Mouse (Mus musculus) liver, embryonic 16.5 days (tissue): ENCODE results near the gene Tmem201. TPM values are rescaled to one million over a fixed set of nuclear protein-coding genes. Genes with fewer than 3 reads are reported as not detected.
A peak's percentile ranks its signal among the peaks of the same experiment; 100 is the strongest.
"Not testable (repeated sequence)": the region's sequence is repeated elsewhere in the genome, so short reads cannot be mapped to it uniquely, and the experiment has no call there.

Experiments used
- ATAC-seq: fragments of 200-750 bp; cut with Nextera tagmentation; 2 replicates; pipeline ENCODE4 v1.8.0; 2017; ENCODE audit warnings: low read depth, mild to moderate bottlenecking, moderate number of reproducible peaks, moderate library complexity
- H3K27ac ChIP-seq: fragments of 300-500 bp; sonication (generic); 2 replicates; pipeline ENCODE4 v1.5.1; 2014; ENCODE audit warnings: mild to moderate bottlenecking, low read length
- H3K27me3 ChIP-seq: fragments of 300-500 bp; sonication (generic); 2 replicates; pipeline ENCODE4 v1.6.1; 2014; ENCODE audit warnings: low read depth, low read length, mixed read lengths; ENCODE audit not compliant: control insufficient read depth, insufficient read depth
- H3K36me3 ChIP-seq: fragments of 300-500 bp; sonication (generic); 2 replicates; pipeline ENCODE4 v1.6.1; 2014; ENCODE audit warnings: mild to moderate bottlenecking; ENCODE audit not compliant: control insufficient read depth, insufficient read depth
- H3K4me1 ChIP-seq: fragments of 300-500 bp; sonication (generic); 2 replicates; pipeline ENCODE4 v1.6.1; 2014; ENCODE audit warnings: low read depth, low read length, mixed read lengths; ENCODE audit not compliant: control insufficient read depth
- H3K4me2 ChIP-seq: fragments of 300-500 bp; sonication (generic); 2 replicates; pipeline ENCODE4 v1.6.1; 2014; ENCODE audit warnings: low read depth, low read length, mixed read lengths
- H3K4me3 ChIP-seq: fragments of 300-500 bp; sonication (generic); 2 replicates; pipeline ENCODE4 v1.5.1; 2014; ENCODE audit warnings: low read depth, mild to moderate bottlenecking, low read length
- H3K9ac ChIP-seq: fragments of 300-500 bp; sonication (generic); 2 replicates; pipeline ENCODE4 v1.6.1; 2014; ENCODE audit warnings: low read depth, low read length
- H3K9me3 ChIP-seq: fragments of 300-500 bp; sonication (generic); replicated peaks from 2 replicates; pipeline ENCODE4 v1.6.1; 2016; ENCODE audit warnings: low read length; ENCODE audit not compliant: control insufficient read depth
- WGBS: fragments of 180-500 bp; shearing (Covaris S2); extraction: QIAGEN DNeasy Blood & Tissue Kit; methylation state at CpG from one replicate; pipeline ENCODE4 v1.1.7; 2014; ENCODE audit not compliant: insufficient replicate concordance; 5-methylcytosine and 5-hydroxymethylcytosine counted together
- polyA plus RNA-seq: library from polyadenylated mRNA; unstranded; fragments of >200 nt; fragmentation: Nextera tagmentation; extraction: Ambion mirVana; gene quantifications from 2 replicates; pipeline ENCODE4 v1.2.1, GENCODE M21; 2015

Gene Tmem201
- polyA plus RNA-seq, 1 experiment from 2014 or later, result 6.5 TPM

DNA sequence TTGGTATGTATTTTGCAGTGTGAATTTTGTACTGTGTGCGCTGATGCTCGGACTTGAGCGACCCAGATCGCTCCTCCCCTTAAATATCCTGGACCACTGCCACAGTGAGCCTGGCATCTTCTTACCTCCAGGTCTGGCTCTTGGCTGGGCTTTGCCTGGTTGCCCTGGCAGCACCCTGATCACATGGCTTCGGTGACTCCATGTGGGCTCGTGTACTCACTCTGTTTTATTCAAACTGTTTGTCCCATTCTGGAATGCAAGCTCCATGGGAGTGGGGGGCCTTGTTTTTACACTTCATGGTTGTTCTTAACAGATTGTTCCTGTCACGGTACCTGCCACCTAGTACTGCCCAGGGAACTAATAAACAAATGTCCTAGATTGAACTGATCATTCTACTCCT is 37.5 kb upstream of the Tmem201 start:
- no peak for ATAC-seq
- Histone ChIP-seq H3K9ac (no peak overlapping the region), H3K4me1 (peaks cover 21% of the 10 kb centered on the region), H3K27me3 (peaks cover 3% of the 10 kb centered on the region), H3K27ac (no peak overlapping the region), H3K9me3 (no peaks in the 10 kb centered on the region), H3K4me2 (no peak overlapping the region), H3K4me3 (no peak overlapping the region), H3K36me3 (no peaks in the 10 kb centered on the region)
- 57% methylated on average over 7 of the region's 7 CpGs for WGBS

DNA sequence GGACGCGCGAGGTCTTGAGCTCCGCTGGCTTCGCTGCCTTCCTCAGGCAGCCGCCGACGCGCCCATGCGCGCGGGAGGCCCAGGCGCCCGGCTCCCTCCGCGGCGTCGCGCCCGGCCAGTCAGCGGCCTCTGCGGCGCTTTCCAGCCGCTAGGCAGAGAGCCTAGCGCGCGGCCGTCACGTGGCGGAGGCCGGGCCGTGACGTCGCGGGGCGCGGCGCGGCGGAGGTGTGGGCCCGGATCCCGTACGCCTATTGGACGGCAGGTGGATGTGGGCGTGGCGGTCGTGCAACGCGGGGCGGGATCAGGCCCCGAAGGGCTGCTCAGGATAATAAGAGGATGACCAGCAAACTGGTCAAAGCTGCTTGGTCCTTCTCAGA is 36.2 kb upstream of the Tmem201 start, which contains the start of gene Slc25a33:
Gene Slc25a33 (minus strand): TSS at position 184 of the 377 bp plus-strand sequence.
- Histone ChIP-seq H3K4me1 (peaks cover 17% of the 10 kb centered on the region), H3K4me3 (peak within 1 kb of the TSS; percentile 69), H3K9me3 (no peaks in the 10 kb centered on the region), H3K4me2 (peak within 1 kb of the TSS; percentile 94), H3K9ac (peak within 1 kb of the TSS; percentile 73), H3K27me3 (peaks cover 3% of the 10 kb centered on the region), H3K27ac (peak within 1 kb of the TSS; percentile 48), H3K36me3 (no peaks in the 10 kb centered on the region)
- peak; percentile 97 for ATAC-seq
- under 1% methylated on average over 51 of the region's 51 CpGs for WGBS

DNA sequence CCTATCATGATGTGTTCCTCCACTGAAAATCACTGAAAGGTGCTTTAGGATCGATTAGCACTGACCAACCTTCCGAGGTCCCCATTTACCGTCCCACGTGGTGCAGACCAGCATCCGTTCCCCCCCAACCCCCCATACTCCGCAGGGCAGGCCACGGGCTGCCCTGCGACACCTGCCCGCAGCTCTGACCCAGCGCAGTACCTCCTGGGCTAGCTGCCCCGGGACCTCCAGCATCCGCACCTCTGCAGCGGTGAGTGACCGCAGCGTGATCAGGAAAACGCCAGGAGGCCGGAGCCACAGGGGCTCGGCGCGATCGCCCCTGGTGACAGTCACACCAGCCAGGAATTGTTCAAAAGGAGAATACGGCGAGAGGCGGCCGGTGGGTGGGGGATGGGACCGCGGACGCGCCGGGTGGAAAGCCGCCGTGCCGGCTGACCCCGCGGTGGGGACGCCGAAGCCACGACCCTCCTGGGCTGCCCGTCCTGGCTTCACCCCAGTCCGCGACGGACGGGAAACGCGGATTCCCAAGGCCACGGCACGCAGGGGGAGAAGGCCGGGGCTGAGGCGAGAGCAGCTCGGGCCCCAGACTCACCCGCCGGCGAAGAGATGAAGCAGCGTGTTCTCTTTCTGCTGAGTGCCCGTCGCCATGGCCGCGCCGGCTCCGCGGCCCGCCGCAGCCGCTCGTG is 35.7 kb upstream of the Tmem201 start:
- Histone ChIP-seq H3K4me2 (peak overlapping the region; percentile 94), H3K27ac (peak overlapping the region; percentile 48), H3K4me1 (peaks cover 17% of the 10 kb centered on the region), H3K4me3 (peak overlapping the region; percentile 69), H3K27me3 (peaks cover 3% of the 10 kb centered on the region), H3K9me3 (no peaks in the 10 kb centered on the region), H3K9ac (peak overlapping the region; percentile 73), H3K36me3 (no peaks in the 10 kb centered on the region)
- ATAC-seq, result peak; percentile 11
- WGBS, result under 1% methylated on average over 65 of the region's 65 CpGs

- peaks cover 3% of the 10 kb centered on the region for H3K27me3 ChIP-seq
- H3K9me3 ChIP-seq, result no peaks in the 10 kb centered on the region
- H3K4me1 ChIP-seq, result peaks cover 17% of the 10 kb centered on the region
- H3K27ac ChIP-seq, result no peak overlapping the region
- no peak overlapping the region for H3K9ac ChIP-seq
- WGBS, result 30% methylated on average over 2 of the region's 2 CpGs
- ATAC-seq, result no peak
- H3K4me3 ChIP-seq, result no peak overlapping the region
- H3K36me3 ChIP-seq, result no peaks in the 10 kb centered on the region
- peak overlapping the region; percentile 94 for H3K4me2 ChIP-seq
Measured at GRCm38 (mm10) chr4:149772394-149772793, 34.5 kb upstream of the Tmem201 start.

DNA sequence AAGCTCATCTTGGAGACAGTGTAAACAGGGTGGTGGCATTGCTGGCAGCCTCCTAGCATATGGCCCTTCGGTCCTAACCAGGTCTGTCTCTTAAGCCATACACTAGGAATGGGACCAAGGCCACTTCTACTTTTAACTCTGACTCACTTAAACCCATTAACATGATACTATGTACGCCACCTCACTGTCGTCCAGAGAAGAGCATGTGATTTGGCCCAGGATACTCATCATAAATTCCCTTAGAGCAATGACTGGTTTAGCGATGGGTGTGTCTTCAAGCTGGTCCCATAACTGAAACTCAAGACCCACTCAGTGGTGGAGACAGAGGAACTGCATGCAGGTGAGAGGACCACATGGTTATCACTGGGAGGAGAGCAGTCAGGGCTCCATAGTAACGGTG is 27.4 kb upstream of the Tmem201 start:
- no peak overlapping the region for H3K4me2 ChIP-seq
- H3K27ac ChIP-seq, result no peak overlapping the region
- 71% methylated on average over 5 of the region's 5 CpGs for WGBS
- no peaks in the 10 kb centered on the region for H3K9me3 ChIP-seq
- no peaks in the 10 kb centered on the region for H3K36me3 ChIP-seq
- H3K27me3 ChIP-seq, result no peaks in the 10 kb centered on the region
- no peak overlapping the region for H3K4me3 ChIP-seq
- no peak for ATAC-seq
- H3K4me1 ChIP-seq, result no peaks in the 10 kb centered on the region
- no peak overlapping the region for H3K9ac ChIP-seq

- no peaks in the 10 kb centered on the region for H3K36me3 ChIP-seq
- no peaks in the 10 kb centered on the region for H3K9me3 ChIP-seq
- H3K4me3 ChIP-seq, result no peak overlapping the region
- no peak for ATAC-seq
- no peak overlapping the region for H3K4me2 ChIP-seq
- H3K27me3 ChIP-seq, result no peaks in the 10 kb centered on the region
- H3K4me1 ChIP-seq, result no peaks in the 10 kb centered on the region
- H3K9ac ChIP-seq, result no peak overlapping the region
- 54% methylated on average over 2 of the region's 2 CpGs for WGBS
- H3K27ac ChIP-seq, result no peak overlapping the region
Measured at GRCm38 (mm10) chr4:149763335-149763734, 25.5 kb upstream of the Tmem201 start.

- no peak for ATAC-seq
- no peak overlapping the region for H3K4me3 ChIP-seq
- H3K4me1 ChIP-seq, result no peaks in the 10 kb centered on the region
- H3K27me3 ChIP-seq, result no peaks in the 10 kb centered on the region
- H3K9me3 ChIP-seq, result no peaks in the 10 kb centered on the region
- H3K9ac ChIP-seq, result no peak overlapping the region
- H3K4me2 ChIP-seq, result no peak overlapping the region
- H3K36me3 ChIP-seq, result no peaks in the 10 kb centered on the region
- 56% methylated on average over 5 of the region's 5 CpGs for WGBS
- no peak overlapping the region for H3K27ac ChIP-seq
Measured at GRCm38 (mm10) chr4:149759517-149759916, 21.7 kb upstream of the Tmem201 start.

- no peak overlapping the region for H3K4me2 ChIP-seq
- no peak for ATAC-seq
- H3K27me3 ChIP-seq, result no peaks in the 10 kb centered on the region
- no peaks in the 10 kb centered on the region for H3K36me3 ChIP-seq
- no peak overlapping the region for H3K27ac ChIP-seq
- H3K9me3 ChIP-seq, result no peaks in the 10 kb centered on the region
- H3K4me3 ChIP-seq, result no peak overlapping the region
- no peak overlapping the region for H3K9ac ChIP-seq
- 73% methylated on average over 6 of the region's 6 CpGs for WGBS
- no peaks in the 10 kb centered on the region for H3K4me1 ChIP-seq
Measured at GRCm38 (mm10) chr4:149758423-149758822, 20.6 kb upstream of the Tmem201 start.

- not testable (repeated sequence) for ATAC-seq, H3K9ac ChIP-seq, H3K4me1 ChIP-seq, H3K9me3 ChIP-seq, H3K36me3 ChIP-seq, H3K27ac ChIP-seq, H3K4me3 ChIP-seq, H3K4me2 ChIP-seq, H3K27me3 ChIP-seq
- 54% methylated on average over 7 of the region's 7 CpGs for WGBS
Measured at GRCm38 (mm10) chr4:149756546-149756945, 18.7 kb upstream of the Tmem201 start.
